Mouse (Mus musculus) kidney, adult 8-10 months (tissue): ENCODE results near the gene Gm11938.
"Not testable (repeated sequence)": the region's sequence is repeated elsewhere in the genome, so short reads cannot be mapped to it uniquely, and the experiment has no call there.

Experiments used
- DNase-seq, 2 experiments: peaks; one replicate each; pipeline ENCODE4 v3.0.0; 2022

Gm11938 gene

GRCm38 (mm10) chr11:99603208-99603607, at the start of gene Gm11938:
TSS of gene Gm11938 (minus strand) at chr11:99603308.
- not testable (repeated sequence) for DNase-seq

DNA sequence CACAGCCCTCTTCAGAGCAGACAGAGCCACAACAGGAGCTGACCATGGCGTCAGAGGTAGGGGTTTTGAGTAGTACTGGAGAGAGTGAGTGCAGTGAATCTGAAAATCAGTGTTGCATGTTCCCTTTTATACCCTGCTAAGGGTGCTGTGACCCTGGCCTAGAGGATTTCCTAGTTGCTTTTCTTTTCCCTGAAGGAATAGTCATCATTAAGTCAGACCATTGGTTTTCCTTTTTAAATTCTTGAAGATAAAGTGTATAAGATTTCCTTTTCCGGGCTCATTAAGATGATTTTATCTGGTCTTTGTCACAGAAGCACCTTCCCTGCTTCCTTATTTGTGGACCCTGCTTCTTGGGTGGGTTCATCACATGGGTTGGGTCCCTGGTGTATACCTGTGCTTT, 47.0 kb upstream of the Gm11938 start, which contains the start of gene Gm11555:
Gene Gm11555, minus strand, starts transcription at position 101 of the 400 bp plus-strand sequence.
- DNase-seq = no peak

DNA sequence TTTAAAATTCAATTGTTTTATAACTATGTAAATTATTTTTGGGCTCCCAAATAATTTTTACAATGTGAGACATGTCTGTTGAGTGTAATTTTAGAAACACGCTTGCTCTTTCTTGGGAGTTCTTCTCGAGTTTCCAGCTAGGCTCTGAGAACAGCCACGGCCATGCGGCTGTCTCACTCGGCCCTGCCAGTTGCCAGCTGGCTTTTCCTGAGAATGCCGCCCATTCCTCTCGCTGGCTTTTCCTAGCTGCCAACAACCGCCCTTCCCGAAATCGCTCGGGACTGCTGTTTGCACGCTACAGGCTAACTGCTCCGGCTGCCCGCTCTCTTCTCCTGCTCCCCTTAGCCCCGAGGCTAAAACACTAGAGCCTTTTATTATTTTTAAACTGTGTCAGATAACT, 43.3 kb upstream of the Gm11938 start:
- no peak for DNase-seq

DNA sequence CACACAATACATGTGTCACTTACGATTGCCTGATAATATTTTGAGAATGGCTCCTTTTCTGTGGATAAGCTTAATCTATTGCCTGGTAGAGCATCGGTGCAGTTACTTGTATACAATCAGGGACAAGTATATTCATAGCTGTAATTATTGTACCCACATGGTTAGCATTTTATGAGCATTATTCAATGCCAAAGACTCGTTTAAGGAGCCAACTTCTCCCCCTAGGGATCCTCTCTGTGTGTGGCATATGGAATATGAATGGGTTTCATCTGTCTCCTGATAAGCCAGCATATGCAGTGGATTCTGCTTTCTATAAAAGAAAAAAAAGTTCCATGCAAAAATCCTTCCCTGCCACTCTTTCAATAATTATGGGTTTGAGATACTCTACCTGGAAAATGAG, 41.2 kb upstream of the Gm11938 start:
- DNase-seq = no peak

DNA sequence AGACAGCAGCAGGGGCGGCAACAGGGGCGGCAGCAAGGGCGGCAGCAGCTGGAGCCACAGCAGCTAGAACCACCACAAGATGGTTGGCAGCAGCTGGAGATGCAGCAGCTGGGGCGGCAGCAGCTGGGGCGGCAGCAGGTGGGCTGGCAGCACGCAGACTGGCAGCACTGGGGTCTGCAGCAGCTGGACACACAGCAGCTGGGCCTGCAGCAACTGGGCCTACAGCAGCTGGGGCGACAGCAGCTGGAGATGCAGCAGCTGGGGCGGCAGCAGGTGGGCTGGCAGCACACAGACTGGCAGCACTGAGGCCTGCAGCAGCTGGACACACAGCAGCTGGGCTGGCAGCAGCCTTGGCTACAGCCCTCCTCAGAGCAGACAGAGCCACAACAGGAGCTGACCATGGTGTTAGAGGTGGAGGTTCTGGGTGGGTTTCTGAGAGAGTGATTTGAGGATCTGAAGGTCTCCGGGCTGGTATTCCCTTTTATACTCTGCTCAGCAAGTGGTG, 40.6 kb upstream of the Gm11938 start, which contains the start of gene Krtap4-7:
Gene Krtap4-7, minus strand, starts transcription at position 455 of the 505 bp plus-strand sequence.
- not testable (repeated sequence) for DNase-seq

GRCm38 (mm10) chr11:99640926-99641325, 37.8 kb upstream of the Gm11938 start:
- DNase-seq = no peak

DNA sequence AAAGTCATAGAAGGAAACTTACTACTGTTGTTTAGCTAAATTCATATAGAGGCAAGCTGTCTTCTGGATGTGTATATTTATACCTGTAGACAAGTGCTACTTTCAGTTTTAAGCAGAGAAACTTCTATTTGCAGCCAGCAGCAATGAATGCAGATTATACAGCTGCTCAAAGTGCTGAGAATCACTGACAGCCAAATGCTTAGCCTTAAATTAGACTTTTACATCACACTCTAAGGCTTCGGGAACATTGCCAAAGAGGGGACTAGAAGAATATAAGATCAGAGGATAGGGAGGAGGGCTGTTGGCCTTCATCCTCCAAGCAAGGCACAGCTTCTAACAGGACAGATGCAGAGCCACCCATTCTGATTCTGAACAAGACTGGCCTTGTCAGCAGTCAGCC, 34.0 kb upstream of the Gm11938 start:
- no peak for DNase-seq

- no peak for DNase-seq
Measured at GRCm38 (mm10) chr11:99634653-99635134, 31.6 kb upstream of the Gm11938 start, which contains the start of gene Krtap4-2. TSS of gene Krtap4-2 (minus strand) at chr11:99635084.

DNA sequence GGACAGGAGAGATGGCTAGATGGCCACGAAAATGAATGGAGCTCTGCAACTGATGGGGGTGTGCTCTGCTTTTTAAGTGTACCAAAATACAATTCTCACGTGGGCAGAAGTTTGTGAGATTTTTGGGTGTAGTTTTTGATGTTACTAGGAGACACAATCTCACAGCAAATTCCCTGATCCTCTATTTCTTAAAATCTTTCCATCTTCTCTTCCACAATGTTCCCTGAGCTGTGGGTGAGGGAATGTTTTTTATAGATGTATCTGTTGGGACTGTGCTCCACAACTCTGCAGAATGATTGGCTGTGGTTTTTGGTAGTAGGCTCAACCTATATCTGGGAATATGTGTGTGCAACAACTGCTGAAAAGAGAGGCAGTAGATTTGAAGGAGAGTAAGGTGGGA, 30.2 kb upstream of the Gm11938 start:
- no peak for DNase-seq

- DNase-seq = no peak
Measured at GRCm38 (mm10) chr11:99630890-99631289, 27.8 kb upstream of the Gm11938 start.

GRCm38 (mm10) chr11:99628138-99628537, 25.0 kb upstream of the Gm11938 start, which contains the start of gene Krtap4-1:
TSS of gene Krtap4-1 (minus strand) at chr11:99628238.
- DNase-seq = no peak

DNA sequence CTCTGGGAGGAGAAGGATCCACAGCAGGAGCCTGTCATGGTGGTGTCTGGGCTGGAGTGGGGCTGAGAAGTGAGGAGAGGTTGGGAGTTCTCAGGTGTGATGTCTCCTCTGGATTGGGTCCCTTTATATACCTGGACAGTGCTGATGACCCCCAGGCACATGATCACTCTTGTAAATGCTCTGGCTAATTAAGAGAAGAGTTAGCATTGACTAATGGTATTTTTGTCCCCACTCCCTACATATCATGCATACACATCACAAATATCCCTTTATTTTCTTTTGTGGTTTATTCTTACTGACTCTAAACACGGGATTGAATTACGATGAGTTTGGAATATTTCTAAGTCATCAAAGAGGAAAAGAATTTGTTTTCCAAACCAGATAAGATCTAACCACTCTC, 17.2 kb upstream of the Gm11938 start, which contains the start of gene Gm11562:
Gene Gm11562, minus strand, starts transcription at position 101 of the 400 bp plus-strand sequence.
- no peak for DNase-seq

DNA sequence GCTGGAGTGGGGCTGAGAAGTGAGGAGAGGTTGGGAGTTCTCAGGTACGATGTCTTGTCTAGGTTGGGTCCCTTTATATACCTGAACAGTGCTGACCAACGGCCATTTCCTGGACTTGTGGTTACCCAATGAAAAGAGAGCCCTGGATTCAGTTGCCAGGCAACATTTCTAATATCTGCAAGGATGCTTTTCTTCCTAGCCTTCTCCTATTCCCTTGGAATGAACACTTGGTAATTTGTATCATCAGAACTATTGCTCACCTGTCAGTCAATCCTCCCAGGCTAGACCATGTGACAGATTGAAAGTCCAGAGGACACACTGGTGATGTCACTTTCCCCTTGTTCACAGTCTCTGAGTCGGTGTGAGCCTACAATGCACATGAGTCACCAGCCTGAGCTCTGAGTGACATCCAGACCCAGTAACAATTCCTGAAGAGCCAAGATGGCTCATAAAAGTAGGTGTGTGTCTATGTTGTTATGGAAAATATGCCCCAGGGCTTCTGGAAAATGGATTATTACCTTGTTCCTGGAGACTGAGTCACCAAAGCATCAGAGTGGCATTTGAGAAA, 11.8 kb upstream of the Gm11938 start, which contains the start of gene Krtap2-4:
Gene Krtap2-4, minus strand, starts transcription at position 51 of the 568 bp plus-strand sequence.
- no peak for DNase-seq

- not testable (repeated sequence) for DNase-seq
Measured at GRCm38 (mm10) chr11:99610089-99610488, 7.0 kb upstream of the Gm11938 start, which contains the start of gene Gm11937. TSS of gene Gm11937 (minus strand) at chr11:99610189.

GRCm38 (mm10) chr11:99609126-99609525, 6.0 kb upstream of the Gm11938 start:
- no peak for DNase-seq

DNA sequence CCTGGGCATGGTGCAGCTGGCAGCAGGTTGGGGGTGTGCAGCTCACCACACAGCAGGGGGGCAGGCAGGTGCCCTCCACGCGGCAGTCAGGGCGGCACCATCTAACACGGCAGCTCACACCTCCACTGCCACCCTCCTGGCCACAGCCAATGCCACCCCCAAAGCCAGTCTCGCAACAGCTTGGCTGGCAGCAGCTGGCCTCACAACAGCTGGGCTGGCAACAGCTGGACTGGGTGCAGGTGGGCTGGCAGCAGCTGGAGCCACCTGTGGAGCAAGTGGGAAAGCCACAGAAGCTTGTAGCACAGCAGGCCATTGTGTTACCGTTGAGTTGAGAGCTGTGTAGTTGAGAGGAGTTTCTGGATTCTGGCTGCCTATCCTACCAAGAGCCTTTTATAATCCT, 5.4 kb downstream of the Gm11938 start, which contains the start of gene Krtap9-3:
Gene Krtap9-3, minus strand, starts transcription at position 364 of the 400 bp plus-strand sequence.
- not testable (repeated sequence) for DNase-seq

DNA sequence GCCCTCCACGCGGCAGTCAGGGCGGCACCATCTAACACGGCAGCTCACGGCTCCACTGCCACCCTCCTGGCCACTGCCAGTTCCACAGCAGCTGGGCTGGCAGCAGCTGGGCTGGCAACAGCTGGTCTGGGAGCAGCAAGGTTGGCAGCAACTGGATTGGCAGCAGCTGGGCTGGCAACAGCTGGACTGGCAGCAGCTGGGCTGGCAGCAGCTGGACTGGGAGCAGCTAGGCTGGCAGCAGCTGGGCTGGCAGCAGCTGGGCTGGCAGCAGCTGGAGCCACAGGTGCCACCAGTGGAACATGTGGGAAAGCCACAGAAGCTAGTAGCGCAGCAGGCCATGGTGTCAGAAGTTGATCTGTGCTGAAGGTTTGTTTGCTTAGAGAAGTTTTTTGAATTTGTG, 12.1 kb downstream of the Gm11938 start, which contains the start of gene Krtap1-3:
Gene Krtap1-3, minus strand, starts transcription at position 359 of the 400 bp plus-strand sequence.
- DNase-seq = no peak

GRCm38 (mm10) chr11:99585096-99585495, 18.0 kb downstream of the Gm11938 start:
- DNase-seq = no peak

DNA sequence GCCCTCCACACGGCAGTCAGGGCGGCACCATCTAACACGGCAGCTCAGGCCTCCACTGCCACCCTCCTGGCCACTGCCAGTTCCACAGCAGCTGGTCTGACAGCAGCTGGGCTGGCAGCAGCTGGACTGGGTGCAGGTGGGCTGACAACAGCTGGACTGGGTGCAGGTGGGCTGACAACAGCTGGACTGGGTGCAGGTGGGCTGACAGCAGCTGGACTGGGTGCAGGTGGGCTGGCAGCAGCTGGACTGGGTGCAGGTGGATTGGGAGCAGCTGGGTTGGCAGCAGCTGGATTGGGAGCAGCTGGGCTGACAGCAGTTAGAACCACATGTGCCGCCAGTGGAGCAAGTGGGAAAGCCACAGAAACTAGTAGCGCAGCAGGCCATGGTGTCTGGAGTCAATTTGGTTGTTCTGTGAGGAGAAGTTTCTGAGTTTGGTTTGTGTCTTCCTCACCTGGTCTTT, 19.8 kb downstream of the Gm11938 start, which contains the start of gene Krtap1-4:
Gene Krtap1-4, minus strand, starts transcription at position 410 of the 460 bp plus-strand sequence.
- DNase-seq = no peak

DNA sequence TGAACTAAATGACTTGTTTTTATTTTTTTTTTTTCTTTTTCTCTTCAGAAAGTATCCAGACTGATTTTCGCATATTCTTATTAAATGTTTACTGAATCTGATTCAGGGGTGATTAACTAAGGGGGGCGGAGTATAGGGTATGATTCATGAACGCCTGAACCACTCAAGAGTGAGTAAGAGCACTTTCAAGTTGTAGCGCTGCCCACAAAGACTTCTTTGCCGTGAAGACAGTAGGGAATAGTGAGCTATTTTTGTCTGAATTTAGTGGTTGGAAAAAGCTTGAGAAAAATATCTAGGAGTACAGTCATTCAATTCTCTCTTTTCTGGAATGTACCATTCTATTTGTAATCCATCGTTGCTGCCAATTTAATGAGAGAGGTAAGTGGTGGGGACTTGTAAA, 21.5 kb downstream of the Gm11938 start:
- DNase-seq = no peak

GRCm38 (mm10) chr11:99581051-99581450, 22.1 kb downstream of the Gm11938 start:
- no peak for DNase-seq

DNA sequence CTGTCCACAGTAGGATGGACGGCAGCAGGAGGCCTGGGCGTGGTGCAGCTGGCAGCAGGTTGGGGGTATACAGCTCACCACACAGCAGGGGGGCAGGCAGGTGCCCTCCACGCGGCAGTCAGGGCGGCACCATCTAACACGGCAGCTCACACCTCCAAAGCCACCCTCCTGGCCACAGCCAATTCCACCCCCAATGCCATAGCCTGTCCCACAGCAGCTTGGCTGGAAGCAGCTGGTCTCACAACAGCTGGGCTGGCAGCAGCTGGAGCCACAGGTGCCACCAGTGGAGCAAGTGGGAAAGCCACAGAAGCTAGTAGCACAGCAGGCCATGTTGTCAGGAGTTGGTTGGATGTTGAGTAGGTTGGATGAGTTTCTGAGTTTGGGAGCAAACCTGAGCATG, 22.5 kb downstream of the Gm11938 start, which contains the start of gene Krtap1-5:
Gene Krtap1-5, minus strand, starts transcription at position 381 of the 400 bp plus-strand sequence.
- no peak for DNase-seq

DNA sequence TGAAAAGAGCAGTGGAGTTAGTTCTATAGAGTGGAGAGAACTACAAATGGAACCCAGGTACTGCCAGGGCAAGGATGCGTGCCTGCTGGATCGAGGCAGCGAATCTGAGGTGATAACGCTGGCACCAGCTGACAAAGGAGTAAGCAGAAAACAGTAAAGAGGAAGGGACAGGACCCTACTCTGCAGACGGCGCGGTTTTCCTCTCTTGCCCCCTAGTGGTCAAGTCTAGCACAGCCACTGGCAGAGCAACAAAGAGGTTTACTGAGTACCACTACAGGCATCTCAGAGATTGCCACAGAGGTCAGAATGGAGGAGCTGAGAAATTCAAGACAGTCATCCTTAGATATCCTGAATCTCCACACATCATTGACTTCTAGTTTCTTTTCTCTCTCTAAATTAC, 29.0 kb downstream of the Gm11938 start:
- peak; percentile 28 to 69 for DNase-seq

GRCm38 (mm10) chr11:99573164-99573563, 29.9 kb downstream of the Gm11938 start:
- no peak for DNase-seq
